Mouse (Mus musculus): Measurements from ENCODE around the gene Gm17581.
A peak's percentile ranks its signal among the peaks of the same experiment; 100 is the strongest.
"Not testable (repeated sequence)": the region's sequence is repeated elsewhere in the genome, so short reads cannot be mapped to it uniquely, and the experiment has no call there.

The Gm17581 gene

GRCm38 (mm10) chr2:155737803-155738202 is 2.1 kb upstream of the Gm17581 start:
- DNase-seq (ENCODE audit: low read depth, low spot score), result no peak

- peak; percentile 49 for DNase-seq (ENCODE audit: low read depth, low spot score)
Measured at GRCm38 (mm10) chr2:155736936-155737335, 1.3 kb upstream of the Gm17581 start.

- no peak for DNase-seq (ENCODE audit: low read depth, low spot score)
Measured at GRCm38 (mm10) chr2:155735080-155735479, 586 bp downstream of the Gm17581 start.

GRCm38 (mm10) chr2:155729158-155729645 is 6.5 kb downstream of the Gm17581 start, which contains the start of gene Edem2:
Gene Edem2, minus strand, starts transcription at chr2:155729475.
- peak; percentile 95 for DNase-seq (ENCODE audit: low read depth, low spot score)

- DNase-seq (ENCODE audit: low read depth, low spot score), result no peak
Measured at GRCm38 (mm10) chr2:155728742-155729141, 6.9 kb downstream of the Gm17581 start.

GRCm38 (mm10) chr2:155727764-155728395 is 7.8 kb downstream of the Gm17581 start:
- DNase-seq (ENCODE audit: low read depth, low spot score), result no peak

- no peak for DNase-seq (ENCODE audit: low read depth, low spot score)
Measured at GRCm38 (mm10) chr2:155726302-155726701, 9.4 kb downstream of the Gm17581 start.

- no peak for DNase-seq (ENCODE audit: low read depth, low spot score)
Measured at GRCm38 (mm10) chr2:155724526-155724925, 11.1 kb downstream of the Gm17581 start.

GRCm38 (mm10) chr2:155724036-155724435 is 11.6 kb downstream of the Gm17581 start:
- DNase-seq (ENCODE audit: low read depth, low spot score), result no peak

- no peak for DNase-seq (ENCODE audit: low read depth, low spot score)
Measured at GRCm38 (mm10) chr2:155720585-155720984, 15.1 kb downstream of the Gm17581 start.

- DNase-seq (ENCODE audit: low read depth, low spot score), result no peak
Measured at GRCm38 (mm10) chr2:155717082-155717990, 18.3 kb downstream of the Gm17581 start.

GRCm38 (mm10) chr2:155710557-155710956 is 25.1 kb downstream of the Gm17581 start:
- DNase-seq (ENCODE audit: low read depth, low spot score), result no peak

- peak; percentile 43 for DNase-seq (ENCODE audit: low read depth, low spot score)
Measured at GRCm38 (mm10) chr2:155707251-155707650, 28.4 kb downstream of the Gm17581 start.

GRCm38 (mm10) chr2:155703630-155704029 is 32.0 kb downstream of the Gm17581 start:
- no peak for DNase-seq (ENCODE audit: low read depth, low spot score)

- DNase-seq (ENCODE audit: low read depth, low spot score), result no peak
Measured at GRCm38 (mm10) chr2:155701399-155701919, 34.2 kb downstream of the Gm17581 start.

- not testable (repeated sequence) for DNase-seq (ENCODE audit: low read depth, low spot score)
Measured at GRCm38 (mm10) chr2:155698443-155698842, 37.2 kb downstream of the Gm17581 start.

- no peak for DNase-seq (ENCODE audit: low read depth, low spot score)
Measured at GRCm38 (mm10) chr2:155696851-155697250, 38.8 kb downstream of the Gm17581 start.

- DNase-seq (ENCODE audit: low read depth, low spot score), result peak; percentile 95
Measured at GRCm38 (mm10) chr2:155696091-155696558, 39.5 kb downstream of the Gm17581 start.

- no peak for DNase-seq (ENCODE audit: low read depth, low spot score)
Measured at GRCm38 (mm10) chr2:155695316-155695715, 40.4 kb downstream of the Gm17581 start.

GRCm38 (mm10) chr2:155694564-155694963 is 41.1 kb downstream of the Gm17581 start:
- no peak for DNase-seq (ENCODE audit: low read depth, low spot score)

GRCm38 (mm10) chr2:155693136-155693535 is 42.5 kb downstream of the Gm17581 start:
- peak; percentile 61 for DNase-seq (ENCODE audit: low read depth, low spot score)

All from 3T3-L1 (cell line).